Mouse (Mus musculus) myocyte (in vitro differentiated cells): ENCODE measurements around the gene Tenm4.

Source experiments
- CEBPB ChIP-seq: IDR thresholded peaks from 2 replicates; pipeline ENCODE4 v1.6.1; 2011; ENCODE audit warnings: mild to moderate bottlenecking, moderate library complexity; ENCODE audit not compliant: poor library complexity, insufficient read depth, severe bottlenecking
- MAX ChIP-seq: IDR thresholded peaks from one replicate; pipeline ENCODE4 v1.6.1; 2011; ENCODE audit warnings: low read depth, mild to moderate bottlenecking, control low read depth
- MYOD1 ChIP-seq, 3 experiments: IDR thresholded peaks; one replicate each; pipeline ENCODE4 v1.6.1; 2011; ENCODE audit warnings: control low read depth in 2 of 3, low read depth in 2 of 3, mild to moderate bottlenecking in 2 of 3, moderate library complexity in 1 of 3; ENCODE audit not compliant: insufficient read length in 2 of 3, control insufficient read depth in 1 of 3
- MYOG ChIP-seq, 3 experiments: IDR thresholded peaks; one replicate each; pipeline ENCODE4 v1.6.1; 2011; ENCODE audit warnings: control low read depth in 2 of 3, low read depth in 2 of 3, mild to moderate bottlenecking in 2 of 3; ENCODE audit not compliant: insufficient read length in 2 of 3, control insufficient read depth in 1 of 3, insufficient read depth in 1 of 3
- POLR2A ChIP-seq: IDR thresholded peaks from one replicate; pipeline ENCODE4 v1.6.1; 2011; ENCODE audit warnings: low read depth, mild to moderate bottlenecking, control low read depth, moderate library complexity; ENCODE audit not compliant: insufficient read length
- POLR2AphosphoS2 ChIP-seq: IDR thresholded peaks from one replicate; pipeline ENCODE4 v1.6.1; 2011; ENCODE audit warnings: low read depth, control low read depth; ENCODE audit not compliant: insufficient read length
- SRF ChIP-seq: IDR thresholded peaks from one replicate; pipeline ENCODE4 v1.6.1; 2011; ENCODE audit warnings: low read depth; ENCODE audit not compliant: control insufficient read depth, insufficient read length
- TCF12 ChIP-seq: IDR thresholded peaks from one replicate; pipeline ENCODE4 v1.6.1; 2011; ENCODE audit warnings: mild to moderate bottlenecking, control low read depth; ENCODE audit not compliant: poor library complexity, insufficient read depth, severe bottlenecking
- TCF3 ChIP-seq: IDR thresholded peaks from one replicate; pipeline ENCODE4 v1.6.1; 2011; ENCODE audit warnings: low read depth, control low read depth; ENCODE audit not compliant: insufficient read length
- USF1 ChIP-seq: IDR thresholded peaks from one replicate; pipeline ENCODE4 v1.6.1; 2011; ENCODE audit warnings: low read depth, mild to moderate bottlenecking, control low read depth, moderate library complexity

DNA sequence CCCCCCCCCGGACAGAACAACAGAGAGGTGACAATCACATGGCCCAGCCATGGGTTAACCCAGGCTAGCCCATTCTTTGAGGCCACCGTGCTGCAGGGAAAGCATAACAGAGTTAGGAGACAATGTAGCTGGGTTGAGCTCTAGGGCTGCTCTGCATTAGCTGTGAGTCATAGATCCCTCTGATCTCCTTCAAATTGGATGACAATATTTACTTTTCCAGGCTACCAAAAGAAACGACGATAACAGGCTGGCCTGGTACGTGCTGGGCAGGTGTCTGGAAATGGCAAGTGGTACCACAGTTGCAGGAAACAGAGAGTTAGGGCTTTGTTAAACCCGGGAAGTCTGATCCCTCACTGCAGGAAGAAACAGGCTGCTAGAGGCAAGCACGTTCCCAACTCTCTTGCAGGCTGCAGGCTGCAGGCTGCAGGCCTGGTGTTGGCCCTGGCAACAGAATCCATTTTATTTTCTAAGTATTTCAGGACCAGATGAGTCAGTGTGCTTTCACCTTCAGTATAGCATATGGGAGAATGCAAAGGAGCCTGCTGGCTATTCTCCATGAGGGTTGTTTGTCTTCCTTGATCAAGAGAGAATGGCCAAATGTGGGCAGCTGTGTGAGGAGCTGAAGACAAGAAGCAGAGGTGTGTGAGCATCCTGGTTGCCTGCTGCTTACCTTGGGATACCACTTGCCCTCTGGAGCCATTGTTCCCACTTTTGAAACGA is 353.6 kb downstream of the Tenm4 start:
- TF ChIP-seq MAX: no peak
- no peak for TF ChIP-seq POLR2AphosphoS2
- TF ChIP-seq TCF12: no peak
- TF ChIP-seq MYOG (IDR thresholded peaks at IDR 0.05; ENCODE audit: control insufficient read depth in 1 of 3, insufficient read depth in 1 of 3, insufficient read length in 2 of 3, low read depth in 2 of 3): no peak
- TF ChIP-seq POLR2A: no peak
- TF ChIP-seq TCF3: no peak
- TF ChIP-seq CEBPB: no peak
- TF ChIP-seq USF1: no peak
- TF ChIP-seq MYOD1 (IDR thresholded peaks at IDR 0.05; ENCODE audit: control insufficient read depth in 1 of 3, insufficient read length in 2 of 3, low read depth in 2 of 3): no peak
- TF ChIP-seq SRF: no peak
